13 mouse cellular contexts compared by ENCODE assay signal in genomic region chr9:70977392-70977791, GRCm38 (mm10). TPM values are rescaled to one million over a fixed set of nuclear protein-coding genes. Genes with fewer than 3 reads are reported as not detected.
DNase-seq lines count a peak whose midpoint lies in the region; ATAC-seq and TF ChIP-seq lines count a peak whose summit lies in the region.
"Had no signal": no experiment of that assay in that cellular context is flagged by ENCODE, and none has a peak within 500 bp of the region (broad histone marks: within the 10 kb centered on the region; RNA-seq: fewer than 3 reads in every experiment).

No protein-coding gene starts in this region.

- WGBS in lung, embryonic 16.5 days: 56% methylated on average over 1 of the region's 1 CpGs
- WGBS in midbrain, embryonic 16.5 days: 84% methylated on average over 1 of the region's 1 CpGs

- no peak for TF ChIP-seq CTCF in embryonic fibroblast, embryonic 13.5 days (IDR thresholded peaks at IDR 0.05; ENCODE audit: borderline replicate concordance, insufficient read depth, low read length)

- H3K4me2 ChIP-seq in lung, embryonic 16.5 days (ENCODE audit: low read depth, low read length): no peak overlapping the region
- H3K4me2 ChIP-seq in midbrain, embryonic 16.5 days (ENCODE audit: low read length): no peak overlapping the region
- H3K4me2 ChIP-seq: embryonic facial prominence, embryonic 15.5 days; hindbrain, embryonic 12.5 days; limb, embryonic 12.5 days had no signal

- peak; percentile 60 for ATAC-seq in lung, embryonic 16.5 days (ENCODE audit: low read depth)
- no peak for ATAC-seq in frontal cortex, adult (ENCODE audit: low TSS enrichment)
- no peak for ATAC-seq in midbrain, embryonic 16.5 days

- TF ChIP-seq POLR2A in embryonic fibroblast, embryonic 13.5 days (IDR thresholded peaks at IDR 0.05; ENCODE audit: low read depth, low read length): no peak

- H3K9me3 ChIP-seq in lung, embryonic 16.5 days (ENCODE audit: control insufficient read depth, low read length): peaks cover 4% of the 10 kb centered on the region; the same call in 1 of the 2 replicates
- no peaks in the 10 kb centered on the region for H3K9me3 ChIP-seq in midbrain, embryonic 16.5 days (replicated peaks; ENCODE audit: control insufficient read depth, low read length, poor library complexity, severe bottlenecking)
- H3K9me3 ChIP-seq: embryonic facial prominence, embryonic 15.5 days; hindbrain, embryonic 12.5 days had no signal

- no peak overlapping the region for H3K9ac ChIP-seq in lung, embryonic 16.5 days (ENCODE audit: low read length)
- no peak overlapping the region for H3K9ac ChIP-seq in midbrain, embryonic 16.5 days (ENCODE audit: low read depth, low read length)
- H3K9ac ChIP-seq: embryonic facial prominence, embryonic 15.5 days; hindbrain, embryonic 12.5 days; limb, embryonic 12.5 days had no signal

- peaks cover 10% of the 10 kb centered on the region; the same call in 1 of the 2 replicates for H3K4me1 ChIP-seq in embryonic fibroblast, embryonic 13.5 days (ENCODE audit: control insufficient read depth, insufficient read depth, low read length)
- H3K4me1 ChIP-seq in lung, embryonic 16.5 days (replicated peaks; ENCODE audit: control insufficient read depth, insufficient read depth, low read length): no peaks in the 10 kb centered on the region
- no peaks in the 10 kb centered on the region for H3K4me1 ChIP-seq in midbrain, embryonic 16.5 days (ENCODE audit: control insufficient read depth, insufficient read depth, low read length)
- H3K4me1 ChIP-seq: embryonic facial prominence, embryonic 15.5 days; hindbrain, embryonic 12.5 days had no signal

- peak; percentile 27 for DNase-seq in embryo, embryonic 10.5 days (ENCODE audit: low spot score)
- DNase-seq in embryo, embryonic 11 days: no peak
- DNase-seq in heart, postnatal 4 days: peak; percentile 40
- no peak for DNase-seq in right cerebral cortex, adult 2 months (ENCODE audit: low spot score in 2 of 2)
- DNase-seq: cerebellum, adult 8-10 months had no signal

- H3K4me3 ChIP-seq in embryonic fibroblast, embryonic 13.5 days (ENCODE audit: insufficient read depth, low read length): no peak overlapping the region
- no peak overlapping the region for H3K4me3 ChIP-seq in lung, embryonic 16.5 days (ENCODE audit: low read length)
- no peak overlapping the region for H3K4me3 ChIP-seq in midbrain, embryonic 16.5 days (ENCODE audit: low read depth, low read length)
- H3K4me3 ChIP-seq: embryonic facial prominence, embryonic 15.5 days; hindbrain, embryonic 12.5 days; limb, embryonic 12.5 days had no signal

- no peaks in the 10 kb centered on the region for H3K27me3 ChIP-seq in lung, embryonic 16.5 days (ENCODE audit: control insufficient read depth, insufficient read depth, low read depth, low read length)
- H3K27me3 ChIP-seq in midbrain, embryonic 16.5 days (ENCODE audit: control insufficient read depth, insufficient read depth, low read depth, low read length): no peaks in the 10 kb centered on the region
- H3K27me3 ChIP-seq: embryonic facial prominence, embryonic 15.5 days; hindbrain, embryonic 12.5 days; limb, embryonic 12.5 days had no signal

- H3K27ac ChIP-seq in embryonic fibroblast, embryonic 13.5 days (ENCODE audit: insufficient read depth, low read length): peak overlapping the region; percentile 52; the same call in 1 of the 2 replicates
- no peak overlapping the region for H3K27ac ChIP-seq in lung, embryonic 16.5 days (ENCODE audit: low read length)
- no peak overlapping the region for H3K27ac ChIP-seq in midbrain, embryonic 16.5 days (ENCODE audit: low read length)
- H3K27ac ChIP-seq: embryonic facial prominence, embryonic 15.5 days; hindbrain, embryonic 12.5 days; limb, embryonic 12.5 days had no signal

- H3K36me3 ChIP-seq in lung, embryonic 16.5 days (ENCODE audit: control insufficient read depth, insufficient read depth, low read length): no peaks in the 10 kb centered on the region
- H3K36me3 ChIP-seq in midbrain, embryonic 16.5 days (ENCODE audit: control insufficient read depth, insufficient read depth, low read length): no peaks in the 10 kb centered on the region
- H3K36me3 ChIP-seq: embryonic facial prominence, embryonic 15.5 days; hindbrain, embryonic 12.5 days; limb, embryonic 12.5 days had no signal

RNA-seq across cellular contexts. Expression of gene Lipc, which starts 25.4 kb away (rescaled TPM):
- not detected in 2 replicates for polyA plus RNA-seq in embryonic fibroblast, embryonic 13.5 days (2011; ENCODE audit: insufficient read length, low read depth, missing spikeins)
- total RNA-seq in heart, postnatal 4 days (2021): under 1 TPM in 1 of 2 experiments, not detected in 1; 0.41 TPM
- 0.25 and 1.5 TPM in 2 replicates for polyA plus RNA-seq in lung, embryonic 16.5 days (2015; fragmentation: Nextera tagmentation; extraction: Ambion mirVana)
- polyA plus RNA-seq in midbrain, embryonic 16.5 days (2015; fragmentation: Nextera tagmentation; extraction: Ambion mirVana): 0.19 and 0.31 TPM in 2 replicates
- polyA plus RNA-seq: limb, embryonic 12.5 days; neural tube, embryonic 11.5 days had no signal

Comparison
In these comparisons a context has a peak if more than half of its experiments do, and no peak if none do; other contexts are left out.
1. DNase-seq: peak in embryo, embryonic 10.5 days (single experiment) and heart, postnatal 4 days (single experiment); none in embryo, embryonic 11 days (single experiment) and right cerebral cortex, adult 2 months (0 of 2).